Mouse (Mus musculus): ENCODE measurements around the gene Hexim2. TPM values are rescaled to one million over a fixed set of nuclear protein-coding genes. Genes with fewer than 3 reads are reported as not detected.

Hexim2 gene
- total RNA-seq (2023): 1 to 10 TPM; 1.7 to 2.1 TPM

DNA sequence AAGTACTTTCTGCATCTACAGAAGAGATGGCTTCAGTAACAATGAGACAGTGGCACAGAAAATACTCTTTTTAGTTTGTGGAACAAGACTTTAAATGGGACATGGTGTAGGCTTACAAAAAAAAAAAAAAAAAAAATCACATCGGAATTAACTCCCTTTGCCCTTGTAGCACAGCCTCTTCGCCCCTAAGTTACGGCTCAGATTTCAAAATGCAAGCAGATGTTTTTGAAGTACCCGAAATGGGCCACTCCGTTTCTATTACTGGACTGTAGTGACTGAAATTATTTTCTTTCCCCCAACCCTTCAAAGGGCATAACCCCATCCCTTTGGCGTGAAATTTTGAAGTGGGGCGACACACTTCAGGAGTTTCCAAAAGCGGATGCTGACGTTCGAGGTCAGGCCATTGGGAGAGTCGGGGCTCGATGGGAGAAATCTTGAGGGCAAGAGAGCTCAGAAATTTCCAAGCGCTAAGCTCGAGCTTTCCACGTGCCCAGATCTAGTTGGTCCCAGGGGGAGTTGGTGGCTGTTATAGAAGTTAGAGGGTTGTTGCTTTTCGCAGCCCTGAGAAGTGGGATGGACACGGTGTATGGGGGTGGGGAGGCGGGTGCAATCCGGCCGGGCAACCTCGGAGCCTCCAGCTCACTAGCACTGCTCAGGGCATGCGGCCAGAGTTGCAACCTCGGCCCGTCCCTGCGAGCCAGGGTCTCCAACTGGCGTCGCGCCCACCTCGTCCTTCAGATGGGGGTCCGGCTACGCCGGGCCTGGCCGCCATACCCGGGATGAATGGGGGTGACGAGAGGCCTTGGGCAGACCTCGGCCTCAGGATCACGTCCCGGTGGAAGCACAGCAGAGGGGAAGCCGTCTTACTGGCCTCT is at the start of gene Hexim2:
TSS of gene Hexim2 (plus strand) at position 729 of the 875 bp plus-strand sequence.

DNA sequence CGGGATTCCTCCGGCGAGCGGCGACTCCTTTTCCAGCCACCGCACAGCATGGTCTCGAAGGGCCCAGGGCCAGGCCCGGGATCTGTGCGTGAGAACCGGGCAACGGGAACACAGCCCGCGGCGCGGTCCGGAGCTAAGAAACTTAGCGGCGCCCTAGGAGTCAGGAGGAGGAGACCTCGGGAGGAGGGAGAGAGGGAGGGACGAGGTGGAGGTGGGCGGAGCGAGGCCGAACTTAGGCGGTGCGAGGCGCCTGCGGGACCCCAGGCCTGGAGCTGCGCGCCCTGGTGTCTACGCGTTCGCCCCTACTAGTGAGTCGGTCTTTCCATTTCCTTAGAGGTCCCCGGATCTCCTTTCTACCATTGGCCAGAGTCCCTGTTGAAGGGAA is 30.8 kb upstream of the Hexim2 start, which contains the start of the genes Plcd3 and Acbd4:
TSS of gene Plcd3 (minus strand) at position 178 of the 385 bp plus-strand sequence.
TSS of gene Acbd4 (plus strand) at position 202 of the 385 bp plus-strand sequence.

DNA sequence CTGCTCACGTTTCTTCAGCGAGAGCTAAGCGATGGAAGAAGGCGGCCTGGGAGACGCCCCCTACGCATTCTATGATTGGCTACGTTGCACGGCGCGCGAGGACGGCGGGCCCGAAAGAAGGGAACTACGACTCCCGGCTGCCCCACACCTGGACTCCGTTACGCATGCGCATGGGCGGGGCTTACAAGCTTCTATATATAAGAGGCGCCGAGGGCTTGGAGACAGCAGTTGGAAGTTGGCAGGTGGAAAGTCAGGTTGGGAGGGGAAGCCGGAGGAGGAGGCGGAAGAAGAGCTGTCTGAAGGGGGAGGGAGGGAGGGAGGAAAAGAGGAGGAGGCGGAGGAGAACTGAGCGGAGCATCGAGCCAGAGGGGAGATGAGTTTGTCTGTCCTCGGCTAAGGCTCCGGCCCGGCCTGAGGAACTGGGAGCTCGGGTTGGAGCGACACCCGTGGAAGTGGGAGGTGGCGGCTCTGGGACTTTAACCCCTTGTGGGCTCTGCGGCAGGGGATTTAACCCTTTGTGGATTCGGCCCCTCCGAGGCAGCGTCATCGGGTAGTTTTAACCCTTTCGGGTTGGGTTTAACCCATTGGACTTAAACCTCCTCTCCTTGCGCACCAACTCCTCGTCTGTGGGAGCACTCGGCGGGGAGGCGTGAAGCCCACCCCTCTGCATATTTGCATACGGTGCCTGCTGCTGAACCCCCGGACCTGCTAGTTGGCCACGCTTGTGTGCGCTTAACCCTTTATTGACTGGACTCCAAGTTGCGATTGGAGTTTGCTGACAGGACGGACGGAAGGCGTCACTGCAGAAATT is 16.0 kb upstream of the Hexim2 start, which contains the start of gene Hexim1:
TSS of gene Hexim1 (plus strand) at position 224 of the 811 bp plus-strand sequence.

DNA sequence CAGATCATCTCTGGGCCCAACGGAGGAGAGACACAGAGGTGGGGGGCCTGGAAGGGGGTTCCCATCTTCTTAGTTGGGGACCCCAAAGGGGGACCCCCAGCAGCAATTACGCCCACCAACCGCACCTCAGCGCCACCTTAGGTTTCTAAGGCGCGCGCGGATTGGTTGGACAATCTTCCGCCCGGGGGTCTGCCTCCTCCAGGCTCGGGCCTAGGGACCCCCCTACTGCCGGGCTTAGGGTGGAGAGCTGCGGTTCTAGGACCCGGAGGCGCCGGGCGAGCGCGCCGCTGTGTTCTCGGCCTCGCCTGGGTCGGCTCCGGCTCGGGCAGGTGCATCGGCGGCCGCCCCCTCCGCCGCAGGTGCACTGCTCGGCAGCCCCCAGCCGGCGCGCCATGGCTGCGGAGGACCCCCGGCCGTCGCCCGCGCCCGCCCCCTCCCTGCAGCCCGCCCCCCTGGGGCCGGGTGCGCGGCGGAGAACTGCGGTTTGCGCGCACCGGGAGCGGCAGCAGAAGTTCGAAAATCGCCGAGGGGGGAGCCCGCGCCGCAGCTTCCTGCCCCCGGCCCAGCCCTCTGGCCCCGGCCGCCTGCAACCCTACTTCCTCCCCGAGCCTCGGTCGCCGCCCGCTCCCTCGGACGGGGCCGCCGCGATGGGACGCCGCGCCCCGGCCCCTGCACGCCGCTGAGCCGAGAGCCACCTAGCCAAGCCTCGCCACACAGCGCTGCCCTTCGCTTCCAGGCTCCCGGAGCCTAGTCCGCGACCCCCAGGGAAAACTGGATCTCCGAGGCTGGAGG is 38.5 kb downstream of the Hexim2 start, which contains the start of gene Fmnl1:
TSS of gene Fmnl1 (plus strand) at position 614 of the 792 bp plus-strand sequence.

Other genes starting within 250 kb of the Hexim2 start
- not detected for gene Fam187a, start 247.3 kb upstream of the Hexim2 start, total RNA-seq (2023)
- gene Gfap, start 231.5 kb upstream of the Hexim2 start, total RNA-seq (2023): 1 to 10 TPM; 1.8 to 2.8 TPM
- gene Kif18b, start 207.3 kb upstream of the Hexim2 start, total RNA-seq (2023): 10 to 100 TPM; 31.3 to 41.0 TPM
- not detected for gene C1ql1, start 185.7 kb upstream of the Hexim2 start, total RNA-seq (2023)
- gene Nmt1, start 104.2 kb upstream of the Hexim2 start, total RNA-seq (2023): 10 to 100 TPM; 61.4 to 63.8 TPM
- gene Dcakd, start 104.1 kb upstream of the Hexim2 start, total RNA-seq (2023): 10 to 100 TPM; 19.6 to 21.8 TPM
- under 1 TPM; 0.33 to 0.59 TPM for gene Plcd3, start 30.8 kb upstream of the Hexim2 start, total RNA-seq (2023)
- 10 to 100 TPM; 16.9 to 19.3 TPM for gene Acbd4, start 30.7 kb upstream of the Hexim2 start, total RNA-seq (2023)
- 10 to 100 TPM; 33.5 to 37.7 TPM for gene Hexim1, start 16.2 kb upstream of the Hexim2 start, total RNA-seq (2023)
- gene Fmnl1, start 38.7 kb downstream of the Hexim2 start, total RNA-seq (2023): 100 to 1,000 TPM; 465 to 579 TPM
- not detected for gene 1700023F06Rik, start 76.1 kb downstream of the Hexim2 start, total RNA-seq (2023)
- gene Spata32, start 86.0 kb downstream of the Hexim2 start, total RNA-seq (2023): not detected
- 10 to 100 TPM; 27.9 to 35.2 TPM for gene Map3k14, start 135.0 kb downstream of the Hexim2 start, total RNA-seq (2023)
- 10 to 100 TPM; 57.0 to 60.2 TPM for gene Arhgap27, start 231.3 kb downstream of the Hexim2 start, total RNA-seq (2023)

Measured in neutrophil, adult 83 days (primary cell).